Mouse (Mus musculus) kidney, embryonic 16.5 days (tissue): ENCODE measurements around the gene Zfp235. TPM values are rescaled to one million over a fixed set of nuclear protein-coding genes. Genes with fewer than 3 reads are reported as not detected.

ENCODE experiments used
- ATAC-seq: fragments of 200-750 bp; cut with Nextera tagmentation; 2 replicates; pipeline ENCODE4 v1.8.0; 2017; ENCODE audit warnings: moderate TSS enrichment; ENCODE audit not compliant: low FRiP score, low TSS enrichment
- H3K27ac ChIP-seq: fragments of 300-500 bp; sonication (generic); 2 replicates; pipeline ENCODE4 v1.5.1; 2014; ENCODE audit warnings: low read length
- H3K27me3 ChIP-seq: fragments of 300-500 bp; sonication (generic); 2 replicates; pipeline ENCODE4 v1.6.1; 2014; ENCODE audit warnings: low read length, control low read depth, mixed read lengths; ENCODE audit not compliant: insufficient read depth
- H3K36me3 ChIP-seq: fragments of 300-500 bp; sonication (generic); 2 replicates; pipeline ENCODE4 v1.6.1; 2014; ENCODE audit warnings: low read length, control low read depth, mixed read lengths; ENCODE audit not compliant: insufficient read depth
- H3K4me1 ChIP-seq: fragments of 300-500 bp; sonication (generic); 2 replicates; pipeline ENCODE4 v1.6.1; 2014; ENCODE audit warnings: low read length, control low read depth, mixed read lengths; ENCODE audit not compliant: insufficient read depth
- H3K4me2 ChIP-seq: fragments of 300-500 bp; sonication (generic); replicated peaks from 2 replicates; pipeline ENCODE4 v1.6.1; 2014; ENCODE audit warnings: low read depth, low read length
- H3K4me3 ChIP-seq: fragments of 300-500 bp; sonication (generic); 2 replicates; pipeline ENCODE4 v1.5.1; 2014; ENCODE audit warnings: mild to moderate bottlenecking, low read length
- H3K9ac ChIP-seq: fragments of 300-500 bp; sonication (generic); replicated peaks from 2 replicates; pipeline ENCODE4 v1.6.1; 2014; ENCODE audit warnings: low read length
- H3K9me3 ChIP-seq: fragments of 300-500 bp; sonication (generic); 2 replicates; pipeline ENCODE4 v1.6.1; 2016; ENCODE audit warnings: low read length, control low read depth
- WGBS: fragments of 180-500 bp; shearing (Covaris S2); extraction: QIAGEN DNeasy Blood & Tissue Kit; methylation state at CpG from one replicate; pipeline ENCODE4 v1.1.7; 2014; 5-methylcytosine and 5-hydroxymethylcytosine counted together
- polyA plus RNA-seq: library from polyadenylated mRNA; unstranded; fragments of >200 nt; fragmentation: Nextera tagmentation; extraction: Ambion mirVana; gene quantifications from 2 replicates; pipeline ENCODE4 v1.2.1, GENCODE M21; 2015

Zfp235 gene
- polyA plus RNA-seq, 1 experiment from 2014 or later, result 19.0 TPM

DNA sequence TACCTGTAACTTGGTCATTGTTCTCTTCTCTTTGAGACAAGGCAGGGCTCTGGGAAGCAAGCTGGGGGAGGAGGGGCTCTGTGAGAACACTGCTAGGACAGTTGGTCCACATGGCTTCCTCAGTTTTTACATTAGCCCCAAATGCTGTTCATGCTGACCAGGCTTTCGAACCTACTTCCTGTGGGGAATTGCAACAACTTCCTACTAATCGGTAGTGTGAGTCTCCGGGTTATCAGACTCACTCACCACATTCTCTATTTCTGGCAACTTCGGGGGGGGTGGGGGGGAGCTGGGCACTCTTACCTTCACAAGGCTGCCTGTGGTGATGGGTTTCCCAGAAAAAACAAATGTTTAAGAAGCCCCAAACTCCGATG lies 55.6 kb downstream of the Zfp235 start:
- 79% methylated on average over 5 of the region's 5 CpGs for WGBS
- H3K4me1 ChIP-seq, result no peaks in the 10 kb centered on the region
- H3K9ac ChIP-seq, result no peak overlapping the region
- peaks cover 14% of the 10 kb centered on the region for H3K9me3 ChIP-seq
- H3K4me2 ChIP-seq, result no peak overlapping the region
- H3K4me3 ChIP-seq, result no peak overlapping the region
- H3K36me3 ChIP-seq, result peaks cover 13% of the 10 kb centered on the region
- H3K27ac ChIP-seq, result no peak overlapping the region
- no peaks in the 10 kb centered on the region for H3K27me3 ChIP-seq
- no peak for ATAC-seq

GRCm38 (mm10) chr7:24191361-24191760 lies 57.4 kb downstream of the Zfp235 start:
- peaks cover 19% of the 10 kb centered on the region for H3K36me3 ChIP-seq
- no peak for ATAC-seq
- no peak overlapping the region for H3K27ac ChIP-seq
- H3K4me3 ChIP-seq, result no peak overlapping the region
- H3K27me3 ChIP-seq, result no peaks in the 10 kb centered on the region
- H3K4me2 ChIP-seq, result no peak overlapping the region
- 81% methylated on average over 2 of the region's 2 CpGs for whole genome bisulfite sequencing
- no peaks in the 10 kb centered on the region for H3K4me1 ChIP-seq
- H3K9me3 ChIP-seq, result peaks cover 15% of the 10 kb centered on the region
- no peak overlapping the region for H3K9ac ChIP-seq

Other genes starting within 250 kb of the Zfp235 start
- not detected in 2 replicates for gene Vmn1r178, start 242.2 kb upstream of the Zfp235 start, polyA plus RNA-seq
- not detected in 2 replicates for gene Vmn1r179, start 207.2 kb upstream of the Zfp235 start, polyA plus RNA-seq
- gene Vmn1r180, start 183.5 kb upstream of the Zfp235 start, polyA plus RNA-seq, result not detected in 2 replicates
- gene Vmn1r181, start 159.6 kb upstream of the Zfp235 start, polyA plus RNA-seq, result not detected in 2 replicates
- not detected in 2 replicates for gene V1rd19, start 132.5 kb upstream of the Zfp235 start, polyA plus RNA-seq
- gene Vmn1r183, start 80.9 kb upstream of the Zfp235 start, polyA plus RNA-seq, result not detected in 2 replicates
- gene Zfp180, start 52.2 kb upstream of the Zfp235 start, polyA plus RNA-seq, result 24.6 and 25.0 TPM in 2 replicates
- 6.3 and 8.4 TPM in 2 replicates for gene Zfp112, start 21.9 kb upstream of the Zfp235 start, polyA plus RNA-seq
- 6.1 and 6.9 TPM in 2 replicates for gene Zfp114, start 40.9 kb downstream of the Zfp235 start, polyA plus RNA-seq
- 11.8 and 13.1 TPM in 2 replicates for gene Zfp111, start 77.3 kb downstream of the Zfp235 start, polyA plus RNA-seq
- gene Zfp109, start 103.4 kb downstream of the Zfp235 start, polyA plus RNA-seq, result 6.3 and 6.9 TPM in 2 replicates
- gene Zfp108, start 120.6 kb downstream of the Zfp235 start, polyA plus RNA-seq, result 4.4 and 4.9 TPM in 2 replicates
- gene Zfp93, start 136.3 kb downstream of the Zfp235 start, polyA plus RNA-seq, result 12.1 and 14.1 TPM in 2 replicates
- 43.5 and 44.0 TPM in 2 replicates for gene Zfp61, start 167.1 kb downstream of the Zfp235 start, polyA plus RNA-seq
- gene Zfp94, start 182.5 kb downstream of the Zfp235 start, polyA plus RNA-seq, result 12.8 and 13.9 TPM in 2 replicates
- 0.19 and 0.42 TPM in 2 replicates for gene Tescl, start 199.8 kb downstream of the Zfp235 start, polyA plus RNA-seq
- gene Lypd5, start 215.0 kb downstream of the Zfp235 start, polyA plus RNA-seq, result not detected in 2 replicates
- 4.4 and 4.9 TPM in 2 replicates for gene Kcnn4, start 236.1 kb downstream of the Zfp235 start, polyA plus RNA-seq